Mouse (Mus musculus): Measurements from ENCODE around the gene 2410015M20Rik.
"Not testable (repeated sequence)": the region's sequence is repeated elsewhere in the genome, so short reads cannot be mapped to it uniquely, and the experiment has no call there.

2410015M20Rik gene

GRCm38 (mm10) chr17:56613236-56613844, 3.8 kb upstream of the 2410015M20Rik start, which contains the start of gene Rpl36:
TSS of gene Rpl36 (plus strand) at chr17:56613416.
- peak; percentile 97 to 98 for DNase-seq (ENCODE audit: low spot score in 2 of 2)

- not testable (repeated sequence) for DNase-seq (ENCODE audit: low spot score in 2 of 2)
Observed at GRCm38 (mm10) chr17:56612565-56612939, 3.0 kb upstream of the 2410015M20Rik start.

GRCm38 (mm10) chr17:56611861-56612564, 2.4 kb upstream of the 2410015M20Rik start:
- DNase-seq (ENCODE audit: low spot score in 2 of 2) = no peak

DNA sequence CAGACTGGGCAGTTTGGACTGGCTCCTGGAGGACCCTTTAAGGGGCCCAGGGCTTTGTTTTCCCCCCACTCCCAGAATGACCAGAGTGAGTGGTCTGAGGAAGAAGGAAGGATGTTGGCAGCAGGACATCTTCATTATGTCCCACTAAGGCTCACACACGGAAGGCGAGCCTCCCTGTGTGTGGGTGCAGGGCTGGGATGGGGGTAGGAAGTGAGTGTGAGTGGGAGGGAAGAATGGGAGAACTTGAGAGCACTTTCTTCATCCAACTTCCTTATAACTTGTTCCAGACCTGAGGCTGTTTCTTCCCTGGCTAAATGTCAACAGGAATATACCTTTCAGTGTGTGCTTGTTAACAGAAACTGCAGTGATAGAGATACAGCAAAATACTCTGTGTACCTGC, 1.8 kb upstream of the 2410015M20Rik start:
- no peak for DNase-seq (ENCODE audit: low spot score in 2 of 2)

GRCm38 (mm10) chr17:56608699-56609098, 872 bp downstream of the 2410015M20Rik start:
- DNase-seq (ENCODE audit: low spot score in 2 of 2) = no peak

DNA sequence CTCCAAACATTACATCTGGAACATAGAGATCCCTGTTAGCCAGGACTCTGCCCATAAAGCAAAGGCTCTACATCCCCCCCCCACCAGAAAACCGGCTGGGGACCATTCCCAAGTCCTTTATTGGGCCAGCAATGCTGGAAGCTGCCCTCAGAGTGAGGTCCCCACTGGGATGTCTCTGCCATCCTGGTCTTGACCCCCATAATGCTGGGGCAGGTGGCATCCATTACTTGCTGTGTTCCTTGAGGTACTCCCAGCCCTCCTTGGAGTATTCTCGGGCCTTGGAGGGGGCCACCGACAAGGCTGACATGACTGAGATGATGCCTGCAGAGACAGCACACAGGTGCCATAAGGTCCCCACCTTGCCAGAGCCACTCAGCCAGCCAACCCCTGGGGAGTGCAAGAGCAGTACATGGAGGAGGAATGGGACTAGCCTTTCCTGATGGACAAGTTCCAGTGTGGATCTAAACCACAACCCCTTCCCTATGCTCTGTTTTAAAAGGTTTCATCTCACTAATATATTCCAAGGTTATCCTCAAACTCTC, 2.0 kb downstream of the 2410015M20Rik start:
- no peak for DNase-seq (ENCODE audit: low spot score in 2 of 2)

- DNase-seq (ENCODE audit: low spot score in 2 of 2) = no peak
Observed at GRCm38 (mm10) chr17:56605431-56605830, 4.1 kb downstream of the 2410015M20Rik start.

DNA sequence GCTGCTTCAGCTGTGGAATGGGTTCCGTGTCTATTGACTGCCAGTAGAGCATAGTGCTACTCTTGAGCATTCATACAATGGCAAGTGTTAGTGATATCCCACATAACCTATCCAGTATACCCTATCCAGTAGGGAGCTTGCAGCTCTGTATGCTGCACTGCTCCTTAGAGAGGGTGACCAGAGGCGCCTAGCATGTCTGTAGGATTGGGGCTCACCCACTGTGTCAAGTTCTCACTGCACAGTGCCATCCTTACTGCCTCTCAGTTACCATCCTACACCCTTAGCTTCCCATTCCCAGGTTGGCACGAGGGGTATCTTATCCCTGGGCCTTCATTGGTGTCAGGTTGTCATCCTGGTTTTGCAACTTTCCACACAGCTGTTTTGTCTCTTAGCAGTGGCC, 5.1 kb downstream of the 2410015M20Rik start:
- no peak for DNase-seq (ENCODE audit: low spot score in 2 of 2)

DNA sequence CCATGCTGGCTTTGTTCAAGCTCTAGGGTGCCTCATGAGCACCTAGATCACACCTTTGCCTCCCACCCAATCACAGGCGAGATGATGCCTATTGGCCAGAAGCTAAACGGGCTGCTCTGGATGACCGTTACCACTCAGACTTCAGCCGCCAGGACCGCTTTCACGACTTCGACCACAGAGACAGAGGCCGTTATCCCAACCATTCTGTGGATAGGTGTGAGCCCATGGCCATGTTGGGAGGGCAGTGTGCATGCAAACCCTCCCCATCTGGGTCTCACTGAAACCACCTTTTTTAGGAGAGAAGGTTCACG, 5.5 kb downstream of the 2410015M20Rik start:
- DNase-seq (ENCODE audit: low spot score in 2 of 2) = no peak

DNA sequence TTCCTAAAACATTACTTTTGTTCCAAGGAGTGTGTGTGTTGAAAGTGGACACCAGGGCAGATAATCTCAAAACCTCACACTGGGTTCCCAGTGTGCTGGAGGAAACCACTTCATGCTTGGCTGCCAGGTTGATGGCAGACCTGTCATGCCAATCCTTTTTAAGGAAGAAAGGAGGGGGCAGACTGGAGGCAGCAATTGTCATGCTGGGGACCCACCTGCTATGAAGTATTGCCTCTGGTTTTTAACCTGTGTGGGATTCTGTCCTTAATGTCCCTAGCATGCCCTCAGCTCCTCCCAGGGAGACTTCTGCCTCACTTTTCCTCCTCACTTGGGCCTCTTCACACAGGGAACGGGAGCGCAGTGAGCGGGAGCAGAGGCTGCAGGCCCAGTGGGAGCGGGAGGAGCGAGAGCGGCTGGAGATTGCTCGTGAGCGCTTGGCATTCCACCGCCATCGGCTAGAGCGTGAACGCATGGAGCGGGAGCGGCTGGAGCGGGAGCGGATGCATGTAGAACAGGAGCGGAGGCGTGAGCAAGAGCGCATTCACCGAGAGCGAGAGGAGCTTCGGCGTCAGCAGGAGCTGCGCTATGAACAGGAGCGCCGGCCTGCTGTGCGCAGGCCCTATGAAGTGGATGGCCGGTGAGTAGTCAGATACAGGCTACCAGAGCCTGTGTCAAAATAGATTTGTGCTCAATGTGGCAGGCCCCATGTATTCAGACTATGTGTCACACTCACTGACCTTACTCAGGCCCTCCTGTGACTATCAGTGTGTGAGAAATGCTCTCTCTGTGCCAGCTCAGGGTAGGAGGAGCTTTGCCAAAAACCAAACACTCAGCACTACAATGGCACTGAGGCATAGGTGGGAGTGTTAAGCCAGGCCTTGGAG, 6.1 kb downstream of the 2410015M20Rik start:
- DNase-seq (ENCODE audit: low spot score in 2 of 2) = no peak

DNA sequence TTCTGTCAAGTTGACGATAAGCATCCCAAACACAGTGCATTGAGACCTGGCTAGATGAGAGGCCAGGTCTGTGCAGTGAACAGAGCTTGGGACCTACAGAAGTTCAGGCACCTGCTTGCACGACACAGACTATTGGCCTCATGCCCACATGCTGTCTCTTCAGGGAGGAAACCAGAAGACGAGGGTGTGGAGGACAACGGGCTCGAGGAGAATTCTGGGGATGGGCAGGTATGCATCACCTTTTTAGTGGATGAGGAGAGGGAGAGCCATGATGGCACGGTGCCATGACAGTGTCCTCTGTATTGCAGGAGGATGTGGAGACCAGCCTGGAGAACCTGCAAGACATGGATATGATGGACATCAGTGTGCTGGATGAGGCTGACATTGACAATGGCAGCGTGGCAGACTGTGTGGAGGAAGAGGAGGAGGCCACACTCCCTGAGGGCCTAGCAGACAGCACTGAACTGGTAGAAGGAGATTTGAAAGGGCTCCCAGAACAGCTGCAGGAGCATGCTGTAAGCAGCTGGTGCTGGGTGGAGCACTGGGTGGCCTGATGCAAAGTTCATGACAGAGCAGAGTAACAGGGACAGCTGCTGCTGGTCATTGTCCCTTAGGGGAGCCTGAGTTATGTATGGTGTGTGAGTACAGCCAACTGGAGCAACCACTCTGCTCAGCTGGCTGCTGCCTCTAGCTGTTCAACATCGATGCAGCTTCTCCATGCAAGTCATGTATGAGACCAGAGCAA, 15.9 kb downstream of the 2410015M20Rik start:
- no peak for DNase-seq (ENCODE audit: low spot score in 2 of 2)

GRCm38 (mm10) chr17:56592553-56592952, 17.0 kb downstream of the 2410015M20Rik start:
- no peak for DNase-seq (ENCODE audit: low spot score in 2 of 2)

DNA sequence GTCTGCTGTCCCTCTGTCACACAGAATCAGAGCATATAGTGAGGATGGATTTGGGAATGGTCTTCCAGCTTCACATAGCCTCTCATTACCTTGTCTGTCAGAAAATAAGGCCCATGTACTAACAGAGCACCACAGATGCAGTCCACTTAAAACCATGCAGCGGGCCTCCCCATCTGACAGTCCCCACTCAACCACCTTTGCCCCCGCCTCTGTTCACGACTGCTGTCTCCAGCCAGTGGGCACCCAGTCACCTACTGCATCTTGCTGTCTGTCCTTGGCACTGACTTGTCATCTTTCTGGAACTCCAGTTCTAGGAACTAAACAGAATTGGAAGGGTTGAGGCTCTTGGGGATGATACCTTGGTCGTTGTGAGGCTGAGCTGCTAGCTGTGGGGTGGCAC, 20.6 kb downstream of the 2410015M20Rik start:
- DNase-seq (ENCODE audit: low spot score in 2 of 2) = no peak

GRCm38 (mm10) chr17:56587773-56588172, 21.8 kb downstream of the 2410015M20Rik start:
- DNase-seq (ENCODE audit: low spot score in 2 of 2) = no peak

GRCm38 (mm10) chr17:56585171-56585821, 24.3 kb downstream of the 2410015M20Rik start:
- DNase-seq (ENCODE audit: low spot score in 2 of 2) = no peak

- peak; percentile 100 for DNase-seq (ENCODE audit: low spot score in 2 of 2)
Observed at GRCm38 (mm10) chr17:56584257-56585130, 25.1 kb downstream of the 2410015M20Rik start, which contains the start of the genes Safb2 and Safb. TSS of gene Safb2 (minus strand) at chr17:56584585. TSS of gene Safb (plus strand) at chr17:56584825.

DNA sequence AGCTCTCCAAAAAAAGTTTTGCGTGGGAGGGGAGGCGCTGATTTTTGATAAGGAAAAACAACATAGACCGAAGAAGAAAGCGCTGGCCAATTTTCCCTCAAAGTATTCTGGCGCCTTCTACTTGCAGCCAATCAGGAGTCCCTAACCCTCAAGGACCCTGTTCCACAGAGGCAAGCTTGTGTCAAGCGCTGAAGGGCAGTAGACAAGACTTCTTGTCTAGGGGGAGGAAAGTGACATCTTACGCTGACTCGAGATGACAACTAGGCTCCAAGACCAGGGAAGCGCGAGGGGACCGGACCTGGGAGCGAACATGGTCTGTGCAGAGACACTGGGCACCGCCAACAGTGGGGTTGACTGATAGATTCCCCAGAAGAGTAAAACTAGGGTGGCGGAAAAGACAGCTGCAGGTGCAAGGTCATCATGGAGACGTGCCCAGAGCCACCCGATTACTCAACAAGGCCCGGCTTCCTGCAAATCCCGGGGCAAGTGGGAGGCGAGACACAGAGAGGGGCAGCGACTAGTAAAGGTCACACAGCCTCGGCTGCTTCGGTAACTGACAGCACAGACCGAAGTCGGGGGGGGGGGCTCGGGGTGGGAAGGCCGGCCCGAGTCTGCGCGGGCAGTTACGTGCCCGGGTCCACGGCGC, 25.8 kb downstream of the 2410015M20Rik start:
- DNase-seq (ENCODE audit: low spot score in 2 of 2) = peak in 1 of 2 experiments; percentile 18

DNA sequence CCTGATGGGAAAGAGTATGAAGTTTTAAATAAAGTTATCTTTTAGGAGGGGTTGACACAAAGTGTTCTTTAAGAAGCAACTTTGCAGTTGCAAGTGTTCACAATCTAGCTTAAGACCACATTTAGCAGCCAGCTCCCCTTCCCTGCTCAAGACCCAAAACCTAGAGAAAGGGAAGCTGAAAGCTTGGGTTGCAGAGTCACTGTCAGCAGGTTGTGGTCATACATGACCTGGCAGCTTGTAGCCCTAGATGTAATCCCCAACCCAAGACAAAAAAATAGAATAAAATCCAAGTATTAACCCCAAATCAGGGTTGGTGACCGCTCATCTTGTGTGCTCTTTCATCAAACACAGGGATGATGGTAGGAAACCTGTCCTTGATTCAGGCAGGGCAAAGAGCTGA, 26.5 kb downstream of the 2410015M20Rik start:
- no peak for DNase-seq (ENCODE audit: low spot score in 2 of 2)

- no peak for DNase-seq (ENCODE audit: low spot score in 2 of 2)
Observed at GRCm38 (mm10) chr17:56572939-56573338, 36.6 kb downstream of the 2410015M20Rik start.

All from frontal cortex, postnatal 36 days (tissue).